Mouse (Mus musculus): ENCODE results near the gene Abhd4.

DNA sequence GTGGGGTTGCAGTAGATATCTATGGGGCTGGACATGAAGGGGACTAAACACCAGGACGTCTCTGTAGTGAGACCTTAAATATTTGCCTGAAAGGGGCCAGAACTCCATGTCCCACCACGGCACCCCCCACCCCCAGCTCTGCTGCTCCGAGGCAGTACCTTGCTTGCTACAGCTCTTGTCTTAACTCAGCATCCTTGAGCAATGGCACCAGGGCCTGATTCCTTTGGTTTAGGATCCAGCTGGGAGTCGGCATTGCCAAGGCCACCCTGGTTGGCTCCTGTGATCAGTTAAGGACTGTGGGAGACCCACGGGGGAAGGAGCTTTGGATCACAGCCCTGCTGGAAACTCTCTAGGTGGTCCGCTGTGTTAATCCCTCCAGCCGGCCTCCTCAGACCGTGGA, 34.7 kb upstream of the Abhd4 start:
- TF ChIP-seq CTCF (IDR thresholded peaks at IDR 0.05; ENCODE audit: low read depth) = no peak
- no peak for TF ChIP-seq EP300 (IDR thresholded peaks at IDR 0.05; ENCODE audit: low read depth)
